Mouse (Mus musculus): ENCODE data around the gene Smap1.
A peak's percentile ranks its signal among the peaks of the same experiment; 100 is the strongest.

Smap1 gene

DNA sequence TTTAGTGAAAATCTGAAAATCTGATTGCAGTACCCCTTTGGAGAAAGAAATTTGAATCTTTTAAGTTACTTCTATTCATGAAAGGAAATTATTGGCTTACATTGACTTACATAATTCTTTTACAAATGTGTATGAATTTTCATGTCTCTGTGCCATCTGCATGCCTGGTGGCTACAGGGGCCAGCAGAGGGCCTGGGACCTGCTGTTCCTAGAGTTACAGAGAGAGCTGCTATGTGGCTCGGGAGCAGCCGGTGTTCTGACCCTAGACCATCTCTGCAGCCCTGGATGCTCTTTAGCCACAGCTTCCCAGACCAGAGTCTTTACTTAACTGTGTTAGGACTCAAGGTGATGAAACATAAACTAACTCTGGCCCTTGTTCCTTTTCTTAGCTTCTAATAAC is 1.8 kb downstream of the Smap1 start:
- peak; percentile 13 to 52 for DNase-seq (ENCODE audit: inconsistent age in 2 of 2, low spot score in 1 of 2)

GRCm38 (mm10) chr1:23919086-23919485 is 3.0 kb downstream of the Smap1 start:
- peak in 1 of 2 experiments; percentile 46 for DNase-seq (ENCODE audit: inconsistent age in 2 of 2, low spot score in 1 of 2)

DNA sequence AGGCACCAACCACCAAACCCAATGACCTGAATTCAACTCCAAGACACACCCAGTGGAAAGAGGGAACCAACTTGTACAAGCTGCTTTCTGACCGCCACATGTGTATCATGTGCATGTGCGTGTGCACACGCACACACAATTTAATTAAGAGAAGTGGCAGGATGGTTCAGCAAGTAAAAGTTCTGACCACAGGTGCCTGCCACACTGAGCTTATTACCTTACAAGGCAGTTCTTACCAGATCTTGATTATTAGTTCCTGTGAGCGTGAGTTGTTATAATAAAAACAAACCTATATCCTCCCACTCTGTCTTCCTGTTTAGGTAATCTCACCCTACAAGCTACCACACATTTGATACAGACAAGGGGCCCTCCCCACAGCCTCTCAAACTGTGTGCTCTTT is 6.6 kb downstream of the Smap1 start:
- DNase-seq (ENCODE audit: inconsistent age in 2 of 2, low spot score in 1 of 2): no peak

- no peak for DNase-seq (ENCODE audit: inconsistent age in 2 of 2, low spot score in 1 of 2)
Measured at GRCm38 (mm10) chr1:23912988-23913387, 9.1 kb downstream of the Smap1 start.

DNA sequence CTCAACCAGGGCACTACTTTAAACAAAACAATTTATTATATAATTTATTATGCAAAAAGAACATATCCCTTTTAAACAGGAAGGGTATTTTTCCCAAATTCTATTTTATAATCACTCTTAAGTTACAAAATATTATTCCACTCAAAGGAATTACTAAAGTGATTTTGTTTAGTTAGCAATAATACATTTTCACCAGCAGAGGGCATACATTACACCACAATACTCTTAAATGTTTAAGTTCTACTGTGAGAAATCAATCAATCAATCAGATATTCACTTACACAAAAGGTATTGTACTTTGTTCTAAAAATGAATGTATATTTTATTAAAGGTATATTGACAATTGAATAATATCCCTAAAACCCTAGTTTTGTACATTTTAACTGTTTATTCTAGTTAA is 16.0 kb downstream of the Smap1 start:
- DNase-seq (ENCODE audit: inconsistent age in 2 of 2, low spot score in 1 of 2): no peak

DNA sequence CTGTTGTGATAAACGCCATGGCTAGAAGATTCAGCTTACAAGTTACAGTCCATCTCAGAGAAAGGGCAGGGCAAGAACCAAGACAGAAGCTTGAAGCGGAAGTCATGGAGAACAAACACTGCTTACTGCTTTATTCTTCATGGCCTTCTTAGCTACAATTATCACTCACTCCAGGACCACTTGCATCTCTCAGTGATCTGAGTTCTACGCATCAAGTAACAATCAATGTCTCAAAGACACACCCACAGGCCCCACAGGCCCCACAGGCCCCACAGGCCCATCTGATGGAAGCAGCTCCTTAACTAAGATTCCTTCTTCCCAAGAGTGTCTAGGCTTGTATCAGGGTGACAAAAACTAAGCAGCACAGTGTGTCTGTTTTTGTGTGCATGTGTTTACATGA is 18.8 kb downstream of the Smap1 start:
- no peak for DNase-seq (ENCODE audit: inconsistent age in 2 of 2, low spot score in 1 of 2)

GRCm38 (mm10) chr1:23902736-23903135 is 19.4 kb downstream of the Smap1 start:
- DNase-seq (ENCODE audit: inconsistent age in 2 of 2, low spot score in 1 of 2): no peak

- no peak for DNase-seq (ENCODE audit: inconsistent age in 2 of 2, low spot score in 1 of 2)
Measured at GRCm38 (mm10) chr1:23899647-23900020, 22.5 kb downstream of the Smap1 start.

DNA sequence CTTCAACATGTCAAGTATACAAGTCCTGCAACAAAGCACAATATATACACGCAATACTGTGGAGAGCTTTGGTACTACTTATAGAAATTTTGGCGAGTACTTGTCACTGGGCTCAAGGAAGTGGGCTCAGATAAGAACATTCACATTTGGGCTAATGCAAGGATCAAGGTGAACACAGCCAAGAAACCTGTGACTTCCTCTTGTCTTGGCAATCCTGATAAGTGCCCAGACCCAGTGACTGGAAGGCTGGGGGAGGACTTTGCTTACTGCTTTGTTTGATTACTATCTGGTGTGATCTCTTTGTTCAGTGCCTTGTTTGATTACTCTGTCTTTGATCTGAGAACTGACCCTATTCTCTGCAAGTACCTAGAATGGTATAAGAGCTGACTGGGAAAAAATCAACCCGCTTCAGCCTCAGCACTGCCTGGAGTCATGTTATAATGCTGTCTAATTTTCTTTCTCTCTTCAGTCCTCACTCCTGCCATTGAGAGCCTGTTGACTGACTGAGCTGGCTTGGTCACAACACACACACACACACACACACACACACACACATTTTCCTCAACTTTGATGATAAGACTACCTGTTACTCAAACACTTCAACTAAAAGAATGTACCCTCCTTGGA is 23.0 kb downstream of the Smap1 start:
- no peak for DNase-seq (ENCODE audit: inconsistent age in 2 of 2, low spot score in 1 of 2)

- no peak for DNase-seq (ENCODE audit: inconsistent age in 2 of 2, low spot score in 1 of 2)
Measured at GRCm38 (mm10) chr1:23892072-23892471, 30.0 kb downstream of the Smap1 start.

- DNase-seq (ENCODE audit: inconsistent age in 2 of 2, low spot score in 1 of 2): no peak
Measured at GRCm38 (mm10) chr1:23884914-23885313, 37.2 kb downstream of the Smap1 start.

DNA sequence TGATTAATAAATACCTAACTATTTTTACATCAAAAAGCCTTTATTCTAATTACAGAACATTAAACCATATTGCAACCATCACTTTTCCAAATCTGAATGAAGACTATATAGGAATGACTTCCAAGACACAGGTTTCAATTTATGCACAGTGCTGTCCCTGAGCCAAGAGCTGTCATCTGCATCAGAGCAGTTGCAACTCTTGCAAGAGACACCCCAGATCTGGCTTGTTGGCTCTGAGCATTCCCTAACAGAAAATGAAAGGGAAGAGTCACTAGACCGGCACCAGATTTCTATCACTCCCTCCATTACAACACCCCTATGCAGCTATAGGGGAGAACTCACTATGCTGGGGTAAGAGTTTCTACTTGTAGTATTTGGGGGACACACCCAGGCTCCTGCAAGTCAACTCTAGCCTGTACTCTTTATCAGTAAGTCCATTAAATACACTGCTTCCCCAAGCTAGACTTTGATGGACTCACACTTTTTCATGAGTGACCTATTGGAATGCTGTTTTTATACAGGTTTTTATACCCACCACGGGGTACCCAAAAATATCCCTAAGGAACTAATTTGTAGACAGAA is 37.9 kb downstream of the Smap1 start:
- DNase-seq (ENCODE audit: inconsistent age in 2 of 2, low spot score in 1 of 2): no peak

DNA sequence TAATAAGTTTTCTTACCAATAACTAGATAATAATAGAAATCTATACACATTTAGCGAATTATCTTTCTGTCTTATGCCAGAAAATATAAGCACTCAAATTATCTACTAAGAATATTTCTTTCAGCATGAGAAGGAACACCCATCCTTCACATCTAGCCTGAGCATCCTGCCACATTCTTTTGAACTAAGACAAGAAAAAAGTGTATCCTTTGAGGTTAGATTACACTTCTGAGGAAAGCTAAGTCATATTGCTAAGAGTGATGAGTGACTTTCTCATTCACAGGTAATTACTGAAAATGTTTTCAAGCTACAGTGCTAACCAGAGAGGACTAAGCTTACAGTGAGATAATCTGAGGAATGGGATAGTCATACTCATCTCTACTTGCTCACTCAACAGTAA is 39.4 kb downstream of the Smap1 start:
- DNase-seq (ENCODE audit: inconsistent age in 2 of 2, low spot score in 1 of 2): no peak

GRCm38 (mm10) chr1:23872194-23872593 is 49.9 kb downstream of the Smap1 start:
- no peak for DNase-seq (ENCODE audit: inconsistent age in 2 of 2, low spot score in 1 of 2)

DNA sequence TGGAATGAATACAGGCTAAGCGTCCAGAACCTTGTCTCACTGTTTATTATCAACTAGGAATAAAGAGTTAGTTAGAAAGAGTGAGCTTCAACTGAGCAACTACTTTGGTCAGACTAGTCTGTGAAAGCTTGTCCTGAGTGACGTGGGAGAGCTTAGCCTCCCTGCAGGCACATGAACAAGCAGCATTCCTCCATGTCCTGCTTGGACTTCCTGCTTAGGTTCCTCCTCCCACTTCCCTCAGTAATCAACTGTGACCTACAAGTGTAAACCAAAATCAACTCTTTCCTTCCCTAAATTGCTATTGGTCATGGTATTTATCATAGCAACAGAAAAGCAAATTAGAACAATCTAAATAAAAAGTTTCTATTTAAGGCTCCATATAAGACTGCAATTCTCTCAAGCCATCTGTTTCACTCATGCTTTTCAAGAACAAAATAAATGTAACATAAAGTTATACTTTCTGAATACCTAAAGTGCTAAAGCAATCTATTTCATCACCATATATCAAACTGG is 54.7 kb downstream of the Smap1 start:
- no peak for DNase-seq (ENCODE audit: inconsistent age in 2 of 2, low spot score in 1 of 2)

DNA sequence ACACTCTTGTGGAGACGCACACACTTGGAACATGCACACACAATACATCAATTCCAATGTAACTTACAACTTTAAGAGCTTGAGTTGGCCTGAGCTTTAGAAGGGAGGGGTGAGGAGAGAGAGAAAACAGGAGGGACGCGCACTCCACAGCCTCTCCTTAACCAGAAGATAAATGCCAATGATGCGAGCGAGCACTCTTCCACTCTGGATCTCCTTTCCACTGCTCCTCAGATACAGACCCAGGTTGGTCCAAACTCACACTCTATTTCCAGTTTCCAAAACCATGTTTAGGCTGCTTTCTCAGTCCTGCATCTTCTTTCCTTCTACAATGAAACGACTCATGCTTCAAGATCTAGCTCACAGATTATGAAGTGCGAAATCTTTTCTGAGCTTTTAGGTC is 56.6 kb downstream of the Smap1 start:
- no peak for DNase-seq (ENCODE audit: inconsistent age in 2 of 2, low spot score in 1 of 2)

GRCm38 (mm10) chr1:23860944-23861343 is 61.2 kb downstream of the Smap1 start:
- DNase-seq (ENCODE audit: inconsistent age in 2 of 2, low spot score in 1 of 2): no peak

GRCm38 (mm10) chr1:23855623-23856022 is 66.5 kb downstream of the Smap1 start:
- no peak for DNase-seq (ENCODE audit: inconsistent age in 2 of 2, low spot score in 1 of 2)

DNA sequence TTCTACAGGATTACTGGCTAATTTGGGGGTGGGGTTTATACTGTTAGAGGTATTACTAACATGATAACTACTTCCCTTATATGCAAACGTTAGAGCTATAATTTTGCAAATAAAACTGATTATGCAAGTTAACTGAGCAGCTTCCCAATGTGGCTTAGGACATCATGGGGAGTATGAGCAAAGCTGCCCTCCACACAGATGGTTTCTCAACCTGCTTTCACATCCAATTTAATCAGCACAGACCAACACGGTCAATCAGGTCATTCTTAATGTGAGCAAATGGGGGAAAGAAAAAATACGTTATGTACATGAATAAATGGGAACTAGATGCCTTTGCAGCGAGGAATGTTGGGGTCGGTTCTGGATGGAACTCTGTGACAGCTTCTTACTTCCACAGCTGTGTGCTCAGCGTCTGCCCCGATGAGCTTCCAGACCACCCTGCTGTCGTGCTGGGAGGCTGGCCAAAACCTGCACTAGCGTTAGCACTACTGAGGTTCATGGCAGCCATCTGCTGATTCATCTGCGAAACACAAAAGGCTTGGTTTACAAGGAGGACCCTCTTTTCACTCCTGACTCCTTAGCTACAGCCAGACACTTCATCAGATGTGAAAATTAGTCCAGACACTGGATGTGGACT is 76.0 kb downstream of the Smap1 start:
- DNase-seq (ENCODE audit: inconsistent age in 2 of 2, low spot score in 1 of 2): no peak

DNA sequence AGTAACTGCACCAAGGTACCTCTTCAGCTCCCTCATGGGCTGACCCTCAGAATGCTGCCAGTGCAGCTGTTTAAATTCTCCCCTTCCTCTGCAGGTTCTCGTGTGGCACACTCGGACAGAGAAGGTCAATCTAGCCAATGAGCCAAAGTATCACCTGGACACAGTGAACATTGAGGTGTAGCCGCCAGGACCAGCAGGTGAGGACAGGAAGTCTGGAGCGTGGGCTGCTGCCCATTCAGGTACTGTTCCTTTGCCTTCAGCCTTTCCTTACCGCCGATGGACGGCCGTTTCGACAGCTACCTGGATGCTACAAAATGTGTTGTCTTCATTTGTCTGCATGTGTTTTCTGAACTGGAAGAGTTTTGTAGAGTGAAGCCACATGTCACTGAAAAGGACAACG is 77.1 kb downstream of the Smap1 start:
- no peak for DNase-seq (ENCODE audit: inconsistent age in 2 of 2, low spot score in 1 of 2)

GRCm38 (mm10) chr1:23843790-23844189 is 78.3 kb downstream of the Smap1 start:
- no peak for DNase-seq (ENCODE audit: inconsistent age in 2 of 2, low spot score in 1 of 2)

DNA sequence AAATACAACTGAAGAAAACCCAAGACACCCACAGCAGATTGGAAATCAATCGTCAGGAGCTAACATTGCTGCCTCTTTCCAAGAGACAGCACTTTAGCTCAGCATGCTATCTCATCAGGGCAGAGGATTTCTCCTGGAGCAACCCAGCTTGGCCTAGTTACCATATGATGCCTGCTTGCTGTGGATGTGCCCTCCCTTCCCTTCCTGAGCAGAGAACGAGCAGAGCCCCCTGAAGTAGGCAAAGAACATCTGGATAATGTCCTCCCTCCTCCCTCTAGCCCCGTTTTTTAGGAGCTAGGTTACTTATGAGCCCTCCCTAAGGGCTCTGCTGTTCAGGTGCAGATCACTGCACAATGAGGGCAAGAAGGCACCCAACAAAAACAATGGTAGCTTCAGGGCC is 79.5 kb downstream of the Smap1 start:
- no peak for DNase-seq (ENCODE audit: inconsistent age in 2 of 2, low spot score in 1 of 2)

GRCm38 (mm10) chr1:23840924-23841323 is 81.2 kb downstream of the Smap1 start:
- no peak for DNase-seq (ENCODE audit: inconsistent age in 2 of 2, low spot score in 1 of 2)
